Mouse (Mus musculus): ENCODE data around the gene Tbcd. TPM values are rescaled to one million over a fixed set of nuclear protein-coding genes. Genes with fewer than 3 reads are reported as not detected.

Tbcd gene
- total and polyA plus RNA-seq, 3 experiments = 62.1 to 86.7 (median 70.4) TPM

DNA sequence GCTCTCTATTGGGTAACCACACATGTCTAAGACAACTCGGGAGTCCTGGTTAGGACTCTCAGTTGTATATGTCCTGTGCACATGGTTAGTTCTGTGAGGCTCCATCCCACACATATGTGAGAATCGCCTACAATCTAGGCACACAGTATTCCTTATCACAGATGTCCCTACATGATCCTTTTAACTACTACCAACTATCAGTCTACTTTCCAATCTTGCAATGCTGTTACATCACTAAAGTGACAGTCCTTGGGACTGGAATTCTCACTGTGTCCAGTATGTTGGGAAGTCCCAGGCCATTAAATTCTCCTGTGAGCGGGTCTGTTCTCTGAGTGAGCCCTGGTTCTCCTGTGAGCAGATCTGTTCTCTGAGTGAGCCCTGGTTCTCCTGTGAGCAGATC is 101.7 kb downstream of the Tbcd start:
- in situ Hi-C loops (cut with MboI; ENCODE audit: low pct_ligation_motif_present, low pct_unique_long_range_greater_than_20kb, low sequenced_read_pairs) = no loop called here
- H3K27ac ChIP-seq (ENCODE audit: insufficient read depth, low read depth) = no peak overlapping the region

DNA sequence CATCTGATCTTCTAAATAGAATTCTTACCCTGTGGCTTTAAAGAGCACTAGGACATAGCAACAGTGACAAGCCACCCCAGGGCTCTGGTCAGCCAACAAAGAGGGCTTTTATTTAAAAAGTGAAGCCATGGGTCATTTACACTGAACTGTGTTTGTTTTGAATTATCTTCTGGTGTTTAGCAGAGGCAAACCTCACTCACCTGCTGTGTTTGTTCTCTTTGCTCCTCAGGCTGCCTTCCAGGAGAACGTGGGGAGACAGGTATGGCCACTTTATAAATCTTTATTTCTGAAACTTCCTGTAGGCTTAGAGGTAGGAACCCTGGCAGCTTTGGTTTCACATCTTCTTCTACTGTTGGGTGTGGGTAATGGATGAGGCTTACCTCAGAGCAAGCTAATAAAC is 105.0 kb downstream of the Tbcd start:
- dilution Hi-C loops (cut with MboI; ENCODE audit: extremely low pct_ligation_motif_present, extremely low pct_unique_long_range_greater_than_20kb, low sequenced_read_pairs) (no loop called here), in situ Hi-C loops (cut with MboI; ENCODE audit: low pct_ligation_motif_present, low pct_unique_long_range_greater_than_20kb, low sequenced_read_pairs) (no loop called here)
- DNase-seq (ENCODE audit: extremely low read depth) = no peak
- Histone ChIP-seq H3K27ac (ENCODE audit: insufficient read depth, low read depth) (no peak overlapping the region), H3K36me3 (replicated peaks in 1 of 2; ENCODE audit: control insufficient read depth in 1 of 2, insufficient read depth in 1 of 2, low read length in 1 of 2) (peaks cover 2 to 52% of the 10 kb centered on the region in 2 experiments), H3K4me2 (ENCODE audit: insufficient read depth, low read depth, poor library complexity, severe bottlenecking) (no peak overlapping the region), H3K4me1 (ENCODE audit: control insufficient read depth in 1 of 2, insufficient read depth in 2 of 2) (peaks cover 0 to 50% of the 10 kb centered on the region in 2 experiments; a peak in 2 of 4 replicates), H3K9ac (ENCODE audit: insufficient read depth, low read depth) (no peak overlapping the region), H3K27me3 (replicated peaks) (no peaks in the 10 kb centered on the region), H3K4me3 (replicated peaks in 1 of 3; ENCODE audit: low read depth in 2 of 3, low read length in 2 of 3, poor library complexity in 1 of 3) (no peak overlapping the region), H3K9me3 (replicated peaks; ENCODE audit: low read length) (no peaks in the 10 kb centered on the region), H3K79me2 (replicated peaks; ENCODE audit: control insufficient read depth, extremely low read depth, insufficient read depth, poor library complexity, severe bottlenecking) (no peaks in the 10 kb centered on the region)
- TF ChIP-seq MAX (IDR thresholded peaks at IDR 0.05; ENCODE audit: low read length) (no peak), EP300 (IDR thresholded peaks at IDR 0.05; ENCODE audit: low read length) (no peak), ZC3H11A (IDR thresholded peaks at IDR 0.05; ENCODE audit: low read depth, low read length) (no peak), TBP (conservative IDR thresholded peaks at IDR 0.05; ENCODE audit: low read depth, low read length) (no peak), BHLHE40 (IDR thresholded peaks at IDR 0.05; ENCODE audit: low read depth, low read length) (no peak), ZKSCAN1 (IDR thresholded peaks at IDR 0.05; ENCODE audit: borderline replicate concordance, low read depth, low read length) (no peak), RAD21 (IDR thresholded peaks at IDR 0.05; ENCODE audit: low read depth, low read length) (no peak), MAFK (IDR thresholded peaks at IDR 0.05; ENCODE audit: insufficient replicate concordance, low read length) (no peak), ELF1 (IDR thresholded peaks at IDR 0.05; ENCODE audit: low read depth, low read length) (no peak), USF2 (conservative IDR thresholded peaks at IDR 0.05; ENCODE audit: low read depth, low read length) (no peak), GABPA (IDR thresholded peaks at IDR 0.05; ENCODE audit: insufficient replicate concordance, low read depth, low read length) (no peak), MYC (IDR thresholded peaks at IDR 0.05; ENCODE audit: low read depth, low read length) (no peak), HCFC1 (IDR thresholded peaks at IDR 0.05; ENCODE audit: low read depth, low read length) (no peak), NELFE (IDR thresholded peaks at IDR 0.05; ENCODE audit: low read depth, low read length) (no peak), RCOR1 (conservative IDR thresholded peaks at IDR 0.05; ENCODE audit: low read depth, low read length) (no peak), CHD1 (IDR thresholded peaks at IDR 0.05; ENCODE audit: low read depth, low read length) (no peak), SIN3A (IDR thresholded peaks at IDR 0.05; ENCODE audit: low read length) (no peak), ETS1 (conservative IDR thresholded peaks at IDR 0.05; ENCODE audit: low read depth, low read length) (no peak), TCF12 (IDR thresholded peaks at IDR 0.05; ENCODE audit: low read depth, low read length) (no peak), CHD2 (IDR thresholded peaks at IDR 0.05; ENCODE audit: low read length) (no peak)

More for the DNA sequence above, 101.7 kb downstream of the Tbcd start:
- Histone ChIP-seq H3K79me2 (replicated peaks; ENCODE audit: control insufficient read depth, extremely low read depth, insufficient read depth, poor library complexity, severe bottlenecking) (no peaks in the 10 kb centered on the region), H3K27me3 (replicated peaks) (no peaks in the 10 kb centered on the region), H3K9me3 (replicated peaks; ENCODE audit: low read length) (no peaks in the 10 kb centered on the region), H3K4me2 (ENCODE audit: insufficient read depth, low read depth, poor library complexity, severe bottlenecking) (no peak overlapping the region), H3K9ac (ENCODE audit: insufficient read depth, low read depth) (no peak overlapping the region), H3K4me1 (ENCODE audit: control insufficient read depth in 1 of 2, insufficient read depth in 2 of 2) (peaks cover 2 to 51% of the 10 kb centered on the region in 2 experiments), H3K4me3 (replicated peaks in 1 of 3; ENCODE audit: low read depth in 2 of 3, low read length in 2 of 3, poor library complexity in 1 of 3) (no peak overlapping the region), H3K36me3 (replicated peaks in 1 of 2; ENCODE audit: control insufficient read depth in 1 of 2, insufficient read depth in 1 of 2, low read length in 1 of 2) (peaks cover 0 to 61% of the 10 kb centered on the region in 2 experiments)
- TF ChIP-seq ZMIZ1 (IDR thresholded peaks at IDR 0.05; ENCODE audit: low read depth, low read length) = no peak
- no peak for TF ChIP-seq USF1 (IDR thresholded peaks at IDR 0.05; ENCODE audit: low read depth, low read length)
- TF ChIP-seq TBP (conservative IDR thresholded peaks at IDR 0.05; ENCODE audit: low read depth, low read length) = no peak
- TF ChIP-seq NELFE (IDR thresholded peaks at IDR 0.05; ENCODE audit: low read depth, low read length) = no peak
- no peak for TF ChIP-seq PAX5 (IDR thresholded peaks at IDR 0.05; ENCODE audit: low read length)
- no peak for TF ChIP-seq EP300 (IDR thresholded peaks at IDR 0.05; ENCODE audit: low read length)
- no peak for TF ChIP-seq JUN (IDR thresholded peaks at IDR 0.05; ENCODE audit: insufficient read depth, low read depth, low read length)
- no peak for TF ChIP-seq MAFK (IDR thresholded peaks at IDR 0.05; ENCODE audit: insufficient replicate concordance, low read length)
- no peak for TF ChIP-seq CHD1 (IDR thresholded peaks at IDR 0.05; ENCODE audit: low read depth, low read length)
- no peak for TF ChIP-seq MAZ (IDR thresholded peaks at IDR 0.05; ENCODE audit: low read depth, low read length)
- no peak for TF ChIP-seq GABPA (IDR thresholded peaks at IDR 0.05; ENCODE audit: insufficient replicate concordance, low read depth, low read length)
- dilution Hi-C loops (cut with MboI; ENCODE audit: extremely low pct_ligation_motif_present, extremely low pct_unique_long_range_greater_than_20kb, low sequenced_read_pairs) = no loop called here
- no peak for DNase-seq (ENCODE audit: extremely low read depth)

Data from CH12.LX (cell line).